ENCODE assay signal across 20 mouse cellular contexts in genomic region chr10:89776029-89776428, GRCm38 (mm10). TPM values are rescaled to one million over a fixed set of nuclear protein-coding genes. Genes with fewer than 3 reads are reported as not detected.
DNase-seq lines count a peak whose midpoint lies in the region; ATAC-seq and TF ChIP-seq lines count a peak whose summit lies in the region.
"Had no signal": no experiment of that assay in that cellular context is flagged by ENCODE, and none has a peak within 500 bp of the region (broad histone marks: within the 10 kb centered on the region; RNA-seq: fewer than 3 reads in every experiment).

No protein-coding gene starts in this region.

- peak; percentile 94 for ATAC-seq in Patski
- ATAC-seq in inflammation-experienced regulatory T-cells, adult 6 months: peak; percentile 32
- ATAC-seq: forebrain, embryonic 14.5 days; forebrain, postnatal 0 days; hindbrain, embryonic 16.5 days had no signal

- no peak for TF ChIP-seq CTCF in C2C12 (IDR thresholded peaks at IDR 0.05; ENCODE audit: control insufficient read depth, insufficient read depth, insufficient read length)
- no peak for TF ChIP-seq CTCF in Patski (IDR thresholded peaks at IDR 0.05)

- CTCF ChIA-PET in Patski (lab: Charles Lee): no interaction called here

- H3K36me3 ChIP-seq in C2C12 (ENCODE audit: control insufficient read depth, insufficient read depth): peaks cover 20% of the 10 kb centered on the region

- in situ Hi-C loops in Patski (cut with MboI; ENCODE audit: low pct_unique_long_range_greater_than_20kb): no loop called here

- peaks cover 20% of the 10 kb centered on the region for H3K79me2 ChIP-seq in C2C12 (ENCODE audit: control insufficient read depth, insufficient read depth)

- POLR2A ChIA-PET in Patski (lab: Charles Lee): no interaction called here

- peaks cover 15% of the 10 kb centered on the region for H3K79me3 ChIP-seq in C2C12 (ENCODE audit: low read depth)

- H3K27me3 ChIP-seq in C2C12 (ENCODE audit: control insufficient read depth, insufficient read depth, insufficient read length): no peaks in the 10 kb centered on the region
- H3K27me3 ChIP-seq in Patski: no peaks in the 10 kb centered on the region
- H3K27me3 ChIP-seq: CH12.LX; hindbrain, embryonic 12.5 days had no signal

- peak; percentile 23 for DNase-seq in layer of hippocampus, adult 11-12 months (ENCODE audit: low spot score)
- DNase-seq in layer of hippocampus, postnatal 36 days: no peak
- no peak for DNase-seq in Patski (ENCODE audit: low read depth, low spot score)
- no peak for DNase-seq in right cerebral cortex, adult 2 months (ENCODE audit: low spot score in 2 of 2)
- DNase-seq in thymus, postnatal 4 days: no peak
- DNase-seq in ovary, postnatal 10 days (ENCODE audit: low spot score): no peak
- DNase-seq: adrenal gland, postnatal 10 days; cerebellum, adult 11-12 months; cerebellum, adult 8-10 months; cerebellum, postnatal 10 days; forebrain, postnatal 0 days; gastrocnemius, adult 2 months; gastrocnemius, postnatal 14 days; heart, adult 11 months had no signal

- H3K4me3 ChIP-seq in C2C12 (ENCODE audit: insufficient read depth, poor library complexity, severe bottlenecking): no peak overlapping the region
- H3K4me3 ChIP-seq: gastrocnemius, adult 2 months; hindbrain, embryonic 12.5 days had no signal

- no peak overlapping the region for H3ac ChIP-seq in C2C12 (ENCODE audit: control insufficient read depth, insufficient read length, low read depth)

TF ChIP-seq in C2C12, 6 proteins besides CTCF, POLR2A, EP300 and RAD21:
- TF ChIP-seq MAX (IDR thresholded peaks at IDR 0.05): peak; percentile 15
- TF ChIP-seq USF1 (IDR thresholded peaks at IDR 0.05; ENCODE audit: low read depth): no peak
TF ChIP-seq in C2C12: peak in this region for 1.

RNA-seq across cellular contexts. Expression of gene Uhrf1bp1l, which starts 31.2 kb away (rescaled TPM):
- total RNA-seq in layer of hippocampus, postnatal 36 days (2021): 10 to 100 TPM; 73.9 to 75.0 TPM
- polyA plus RNA-seq in C2C12 (2012; fragmentation: generic; extraction: Trizol): 28.6 TPM
- 62.8 TPM for polyA plus RNA-seq in Patski (2021)
- 10 to 100 TPM; 22.5 to 33.8 (median 26.2) TPM for polyA plus RNA-seq in inflammation-experienced regulatory T-cells, adult 6 months (2017; shearing (Covaris generic))

RNA-seq across cellular contexts. Expression of gene Actr6, which starts 43.9 kb away (rescaled TPM):
- 10 to 100 TPM; 24.3 to 25.8 TPM for total RNA-seq in layer of hippocampus, postnatal 36 days (2021)
- polyA plus RNA-seq in C2C12 (2012; fragmentation: generic; extraction: Trizol) (4.2 TPM), Patski (2021) (16.8 TPM)
- polyA plus RNA-seq in inflammation-experienced regulatory T-cells, adult 6 months (2017; shearing (Covaris generic)): 10 to 100 TPM; 43.5 to 52.5 (median 44.7) TPM
